Mouse (Mus musculus) kidney, postnatal 10 days (tissue): ENCODE measurements at regions not wholly inside any gene's neighbourhood (a gene's known extent, or its start where the extent isn't known, plus 50 kb on each side); places are given as distances from the start of the nearest gene placed in this dataset.
A peak's percentile ranks its signal among the peaks of the same experiment; 100 is the strongest.

Experiments used
- DNase-seq: peaks from one replicate; pipeline ENCODE4 v3.0.0; 2021; ENCODE audit warnings: mixed read lengths

DNA sequence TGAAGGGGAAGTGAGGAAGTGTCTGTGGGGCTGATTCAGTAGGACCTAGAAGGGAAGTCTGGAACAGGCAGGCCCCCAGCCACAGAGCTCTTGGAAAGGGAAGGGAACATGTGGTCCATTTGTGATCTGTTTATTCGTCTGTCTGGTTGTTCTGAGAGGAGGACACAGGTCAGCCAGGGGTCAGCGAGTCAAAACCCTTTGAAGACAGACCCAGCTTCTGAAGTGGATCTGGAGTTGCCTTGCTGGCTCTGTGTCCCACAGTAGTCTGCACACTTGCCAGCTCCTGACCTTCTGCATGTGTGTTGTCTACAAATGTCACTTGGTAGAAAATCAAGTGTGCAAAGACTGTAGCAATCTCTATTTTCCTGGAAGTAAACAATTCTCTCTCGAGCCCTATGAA, 119.3 kb upstream of the Osr1 start:
- peak; percentile 36 for DNase-seq

DNA sequence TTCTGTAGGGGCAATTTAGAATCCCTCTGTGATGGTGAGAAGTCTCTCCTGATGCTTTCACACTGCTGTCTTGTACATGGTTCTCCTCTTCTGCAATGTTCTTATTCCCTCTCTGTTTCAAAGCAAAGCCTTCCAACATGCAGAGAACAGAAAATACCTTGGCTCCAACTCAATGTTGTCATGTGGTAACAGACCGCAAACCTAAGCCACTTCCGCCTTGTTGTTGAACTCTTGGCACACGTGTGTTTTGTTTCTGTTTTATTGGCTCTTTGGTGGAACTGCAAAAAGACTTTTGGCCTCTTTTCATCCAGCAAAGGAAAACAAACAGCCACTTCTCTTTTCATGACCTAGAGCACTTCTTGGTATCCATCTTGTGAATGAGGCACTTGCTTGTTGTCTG, 109.7 kb upstream of the Osr1 start:
- DNase-seq = peak; percentile 11

DNA sequence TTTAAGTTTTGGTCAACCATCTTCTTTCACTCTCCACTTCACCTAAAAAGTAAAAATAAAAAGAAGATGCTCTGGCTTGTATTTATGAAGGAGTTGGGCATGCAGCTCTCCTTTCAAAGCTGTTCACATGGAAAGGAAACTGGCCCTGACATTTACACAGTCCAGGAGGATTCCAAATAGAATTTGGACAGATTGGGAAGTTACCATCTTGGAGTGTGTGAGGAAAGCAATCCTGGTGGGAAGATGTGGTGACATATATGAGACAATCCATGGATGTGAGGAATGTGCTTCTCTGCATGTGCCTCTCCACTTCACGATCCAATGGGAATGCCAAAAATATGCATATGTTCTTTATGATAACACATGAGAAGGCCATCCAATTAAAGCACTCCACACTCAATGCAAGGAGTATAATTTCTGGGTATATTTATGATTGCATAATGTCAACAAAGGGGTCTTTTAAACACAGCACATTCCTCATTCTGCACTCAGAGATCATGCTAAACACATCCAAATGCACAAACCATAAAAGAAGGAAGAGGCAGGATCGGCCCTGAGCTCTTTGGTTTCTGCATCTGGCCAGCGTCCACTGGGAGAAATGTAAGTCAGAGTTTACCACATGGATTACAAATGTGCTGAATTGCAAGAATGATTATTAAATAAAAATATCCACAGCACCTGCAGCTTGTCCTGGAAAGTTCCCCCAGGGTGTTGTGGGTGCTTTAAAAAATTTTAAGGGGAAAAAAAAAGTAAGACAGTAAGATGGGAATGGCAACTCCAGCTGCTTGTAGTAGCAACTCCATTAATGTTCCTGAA, 100.1 kb upstream of the Osr1 start:
- DNase-seq = no peak

DNA sequence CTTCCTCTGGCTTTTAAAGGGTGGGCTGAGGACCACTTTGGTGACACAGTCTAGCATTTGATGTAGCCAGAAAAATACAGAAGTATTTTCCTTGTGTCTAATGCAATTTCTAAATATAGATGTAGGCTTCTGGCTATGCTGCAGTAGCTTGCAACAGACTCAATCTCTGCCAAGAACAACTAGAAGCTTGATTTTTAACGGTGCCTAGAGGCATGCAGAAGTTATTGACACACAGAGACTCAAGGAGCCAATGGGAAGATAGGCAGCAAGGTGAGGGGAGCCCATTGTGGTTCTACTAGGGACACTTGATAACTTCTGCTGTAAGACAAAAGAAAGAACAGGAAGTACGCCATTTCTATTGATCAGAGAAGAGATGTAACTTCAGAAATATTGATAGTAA, 94.1 kb upstream of the Osr1 start:
- no peak for DNase-seq

DNA sequence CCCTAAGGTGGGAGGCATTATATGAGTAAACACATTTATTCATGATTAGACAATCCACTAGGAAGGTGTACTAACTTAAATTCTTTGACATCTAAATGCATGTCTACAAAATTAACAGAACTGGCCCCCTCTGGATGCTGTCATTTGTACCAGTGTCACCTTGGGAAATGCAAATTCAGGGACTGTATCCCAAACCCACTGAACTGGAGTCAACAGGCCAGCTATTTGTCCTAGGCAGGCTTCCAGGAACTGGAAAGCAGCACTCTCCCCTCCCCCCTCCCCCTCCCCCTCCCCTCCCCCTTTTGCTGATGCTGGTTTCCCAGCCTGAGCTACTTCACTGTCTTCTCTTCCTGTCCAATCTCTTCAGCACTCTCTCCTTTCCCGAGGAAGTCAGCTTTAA, 91.7 kb upstream of the Osr1 start:
- DNase-seq = peak; percentile 9

DNA sequence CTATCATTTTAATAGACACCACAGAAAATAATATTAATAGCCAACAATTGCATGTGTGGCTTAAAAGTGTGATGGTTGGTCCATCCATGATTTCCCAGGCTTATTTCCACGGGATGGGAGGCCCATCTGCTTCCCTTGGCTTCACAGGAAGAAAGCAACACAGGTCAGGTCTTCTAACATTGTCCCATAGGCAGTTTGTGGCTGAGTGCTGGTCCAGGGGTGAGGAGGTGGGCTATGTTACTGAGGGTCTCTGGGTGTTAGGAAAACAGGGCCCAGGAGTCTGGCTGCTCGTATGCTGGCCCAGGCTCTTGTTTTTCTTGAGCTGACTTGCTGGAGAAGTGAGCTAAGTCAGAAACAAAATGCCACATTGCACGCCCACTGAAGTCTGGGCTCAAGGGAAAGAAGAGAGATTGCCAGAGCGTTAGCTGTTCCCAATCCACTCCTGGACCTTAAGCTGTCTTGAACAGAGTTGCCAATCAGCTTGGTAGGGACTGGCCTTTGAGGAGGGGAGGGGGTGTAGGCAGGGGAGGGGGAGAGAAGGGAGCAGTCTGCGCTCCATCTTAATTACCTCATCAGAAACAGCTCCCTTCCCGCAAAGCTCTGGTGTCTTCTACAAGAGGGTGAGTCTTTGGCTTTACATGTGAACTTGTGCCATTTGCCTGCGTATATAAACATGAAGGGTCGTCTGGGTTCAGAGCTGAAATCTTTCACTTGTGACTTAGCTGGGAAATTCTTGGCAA, 82.1 kb upstream of the Osr1 start:
- no peak for DNase-seq

DNA sequence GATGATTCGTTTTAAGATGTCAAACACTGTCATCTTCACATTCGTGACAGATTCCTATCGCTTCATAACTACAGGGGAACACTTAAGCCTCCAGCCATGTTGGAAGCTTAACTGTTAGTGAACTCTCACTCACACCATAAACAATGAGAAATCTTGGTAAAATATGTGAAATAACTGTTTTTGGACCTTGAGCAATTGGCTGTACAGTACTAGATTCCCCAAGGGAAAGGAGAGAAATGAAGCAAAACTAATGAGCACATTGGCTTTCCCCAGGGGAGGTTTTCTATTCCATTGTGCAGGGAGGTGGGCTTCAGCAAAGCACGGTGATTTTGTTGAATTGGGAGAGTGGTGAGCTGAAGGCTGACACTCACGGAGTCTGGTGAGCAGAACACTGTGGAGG, 56.0 kb upstream of the Osr1 start:
- no peak for DNase-seq

DNA sequence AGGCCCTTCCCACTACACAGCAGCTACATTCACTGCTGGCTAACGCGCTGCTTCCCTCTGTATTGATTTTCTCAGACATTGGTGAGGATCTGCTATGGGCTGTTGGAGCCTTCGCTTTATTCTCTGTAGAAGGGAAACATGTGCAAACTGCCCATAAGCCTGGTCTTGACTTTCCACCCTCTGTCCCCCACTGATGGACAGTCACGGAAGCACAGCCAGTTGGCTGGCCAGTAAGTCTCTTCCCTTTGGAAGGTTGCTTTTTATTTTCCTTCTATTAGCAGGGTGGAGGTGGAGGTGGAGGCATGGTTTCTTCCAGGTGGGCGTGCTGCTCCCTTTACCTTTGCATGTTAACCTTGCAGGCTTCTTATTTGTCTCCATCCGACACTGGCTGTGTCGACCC, 51.1 kb upstream of the Osr1 start:
- DNase-seq = no peak

DNA sequence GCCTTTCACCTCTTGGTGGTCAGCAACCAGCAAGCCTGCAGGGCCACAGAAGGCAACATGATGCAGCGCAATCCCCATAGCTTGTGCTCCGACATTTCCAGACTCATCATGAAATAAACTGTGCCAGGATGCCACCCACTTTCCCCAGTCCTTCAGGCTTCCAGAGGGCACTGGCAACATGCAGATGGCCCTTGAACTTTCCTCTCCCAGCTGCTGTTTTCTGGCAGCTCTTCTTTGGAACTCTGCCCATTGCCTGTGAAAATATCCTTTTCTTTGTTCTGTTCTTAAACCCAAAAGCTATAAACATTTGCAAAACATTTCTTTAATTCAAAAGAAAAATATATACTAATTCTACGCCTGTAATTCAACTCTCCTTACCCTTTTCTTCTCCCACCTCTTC, 50.6 kb upstream of the Osr1 start:
- peak; percentile 19 for DNase-seq
